Mouse (Mus musculus) heart, embryonic 15.5 days (tissue): ENCODE data around the gene Krt84. TPM values are rescaled to one million over a fixed set of nuclear protein-coding genes. Genes with fewer than 3 reads are reported as not detected.
A peak's percentile ranks its signal among the peaks of the same experiment; 100 is the strongest.

ENCODE experiments used
- ATAC-seq: fragments of 200-750 bp; cut with Nextera tagmentation; replicated peaks from 2 replicates; pipeline ENCODE4 v1.8.0; 2017; ENCODE audit warnings: low read depth, moderate TSS enrichment; ENCODE audit not compliant: insufficient number of reproducible peaks, insufficient read depth, low FRiP score
- H3K27ac ChIP-seq: fragments of 300-500 bp; sonication (generic); 2 replicates; pipeline ENCODE4 v1.5.1; 2015; ENCODE audit warnings: mild to moderate bottlenecking, inconsistent platforms
- H3K27me3 ChIP-seq: fragments of 300-500 bp; sonication (generic); 2 replicates; pipeline ENCODE4 v1.6.1; 2015; ENCODE audit warnings: inconsistent platforms
- H3K36me3 ChIP-seq: fragments of 300-500 bp; sonication (generic); 2 replicates; pipeline ENCODE4 v1.6.1; 2015; ENCODE audit warnings: mild to moderate bottlenecking, inconsistent platforms
- H3K4me1 ChIP-seq: fragments of 300-500 bp; sonication (generic); replicated peaks from 2 replicates; pipeline ENCODE4 v1.6.1; 2015; ENCODE audit warnings: inconsistent platforms
- H3K4me2 ChIP-seq: fragments of 300-500 bp; sonication (generic); 2 replicates; pipeline ENCODE4 v1.6.1; 2015; ENCODE audit warnings: inconsistent platforms, mild to moderate bottlenecking, moderate library complexity
- H3K4me3 ChIP-seq: fragments of 300-500 bp; sonication (generic); 2 replicates; pipeline ENCODE4 v1.5.1; 2015; ENCODE audit warnings: mild to moderate bottlenecking, inconsistent platforms
- H3K9ac ChIP-seq: fragments of 300-500 bp; sonication (generic); 2 replicates; pipeline ENCODE4 v1.6.1; 2015; ENCODE audit warnings: mild to moderate bottlenecking, inconsistent platforms
- H3K9me3 ChIP-seq: fragments of 300-500 bp; sonication (generic); replicated peaks from 2 replicates; pipeline ENCODE4 v1.6.1; 2016; ENCODE audit warnings: inconsistent platforms
- WGBS: fragments of 180-500 bp; shearing (Covaris S2); methylation state at CpG from one replicate; pipeline ENCODE4 v1.1.7; 2015; ENCODE audit warnings: mixed read lengths; 5-methylcytosine and 5-hydroxymethylcytosine counted together
- polyA plus RNA-seq: library from polyadenylated mRNA; unstranded; fragments of >200 nt; fragmentation: Nextera tagmentation; extraction: Ambion mirVana; gene quantifications from 2 replicates; pipeline ENCODE4 v1.2.1, GENCODE M21; 2015

Gene Krt84
- polyA plus RNA-seq, 1 experiment from 2014 or later = not detected

DNA sequence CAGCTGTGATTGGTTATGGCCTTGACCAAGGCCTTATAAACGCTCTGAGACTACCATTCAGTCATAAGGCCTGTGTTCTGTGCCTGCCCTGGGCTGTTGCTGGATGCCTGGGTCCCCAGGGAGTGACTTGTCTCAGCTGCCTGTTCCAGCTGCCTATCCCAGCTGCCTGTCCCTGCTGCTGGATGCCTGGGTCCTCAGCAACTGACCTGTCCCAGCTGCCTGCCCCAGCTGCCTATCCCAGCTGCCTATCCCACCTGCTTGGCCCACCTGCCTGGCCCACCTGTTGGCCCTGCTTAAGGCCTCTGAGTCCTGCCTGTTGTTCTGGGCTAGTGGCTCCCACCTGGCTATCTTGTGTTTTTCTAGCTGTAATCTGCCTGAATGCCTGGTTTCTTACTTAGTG lies 38.4 kb downstream of the Krt84 start:
- no peak overlapping the region for H3K4me2 ChIP-seq
- H3K36me3 ChIP-seq = no peaks in the 10 kb centered on the region
- peaks cover 7% of the 10 kb centered on the region for H3K4me1 ChIP-seq
- H3K9me3 ChIP-seq = no peaks in the 10 kb centered on the region
- 0 out of 2 replicates have a peak, but pooled peaks cover 3% of the 10 kb centered on the region for H3K27me3 ChIP-seq
- no peak overlapping the region for H3K9ac ChIP-seq
- H3K4me3 ChIP-seq = no peak overlapping the region
- no peak for ATAC-seq
- WGBS = 64% methylated on average over 1 of the region's 1 CpGs
- H3K27ac ChIP-seq = no peak overlapping the region

DNA sequence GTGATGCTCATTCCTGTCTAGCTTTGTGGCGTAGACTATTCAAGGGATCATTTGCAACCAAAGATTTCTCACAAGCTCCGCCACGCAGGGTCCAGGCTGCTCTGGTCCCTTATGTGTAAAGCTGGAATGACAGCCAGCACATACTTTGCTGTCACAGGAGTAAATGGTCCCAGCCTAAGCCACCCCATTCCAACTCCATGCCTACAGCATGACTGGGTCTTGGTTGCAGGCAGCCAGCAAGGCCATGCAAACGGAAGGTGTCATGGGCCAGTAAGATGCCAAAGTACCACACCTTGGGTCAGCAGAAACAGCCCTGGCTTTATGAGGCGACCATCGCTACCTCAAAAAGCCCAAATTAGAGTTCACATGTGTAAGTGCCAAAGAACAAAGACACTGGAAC lies 38.9 kb downstream of the Krt84 start:
- Histone ChIP-seq H3K4me1 (peaks cover 7% of the 10 kb centered on the region), H3K36me3 (no peaks in the 10 kb centered on the region)

DNA sequence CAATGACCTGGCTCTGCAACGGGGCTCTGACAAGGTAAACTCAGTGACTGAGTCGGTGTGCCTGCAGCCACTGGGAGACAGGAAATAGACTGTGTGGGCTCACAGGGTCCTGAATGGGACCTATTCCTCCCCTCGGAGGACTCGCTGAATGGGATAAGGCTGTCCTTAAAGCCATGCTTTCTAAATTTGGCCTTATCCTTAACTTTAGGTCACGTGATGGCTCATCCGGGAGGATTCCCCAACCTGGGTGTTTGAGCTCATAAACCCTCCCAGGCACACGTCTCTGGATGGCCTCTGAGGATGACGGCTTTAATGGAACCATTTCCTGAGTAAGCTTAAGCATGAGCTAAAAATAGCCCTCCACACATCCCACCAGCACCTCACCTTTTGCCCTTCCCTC lies 39.9 kb downstream of the Krt84 start:
- H3K9ac ChIP-seq = no peak overlapping the region
- ATAC-seq = no peak
- WGBS = 20% methylated on average over 8 of the region's 8 CpGs
- H3K4me1 ChIP-seq = peaks cover 7% of the 10 kb centered on the region
- 0 out of 2 replicates have a peak, but pooled peaks cover 3% of the 10 kb centered on the region for H3K27me3 ChIP-seq
- no peak overlapping the region for H3K27ac ChIP-seq
- no peak overlapping the region for H3K4me3 ChIP-seq
- H3K9me3 ChIP-seq = no peaks in the 10 kb centered on the region
- H3K4me2 ChIP-seq = no peak overlapping the region
- H3K36me3 ChIP-seq = no peaks in the 10 kb centered on the region

More for the DNA sequence above, 38.9 kb downstream of the Krt84 start:
- 0 out of 2 replicates have a peak, but pooled peaks cover 3% of the 10 kb centered on the region for H3K27me3 ChIP-seq
- H3K4me2 ChIP-seq = no peak overlapping the region
- WGBS = 88% methylated on average over 6 of the region's 6 CpGs
- ATAC-seq = no peak
- no peak overlapping the region for H3K27ac ChIP-seq
- H3K9me3 ChIP-seq = no peaks in the 10 kb centered on the region
- H3K9ac ChIP-seq = no peak overlapping the region
- no peak overlapping the region for H3K4me3 ChIP-seq

DNA sequence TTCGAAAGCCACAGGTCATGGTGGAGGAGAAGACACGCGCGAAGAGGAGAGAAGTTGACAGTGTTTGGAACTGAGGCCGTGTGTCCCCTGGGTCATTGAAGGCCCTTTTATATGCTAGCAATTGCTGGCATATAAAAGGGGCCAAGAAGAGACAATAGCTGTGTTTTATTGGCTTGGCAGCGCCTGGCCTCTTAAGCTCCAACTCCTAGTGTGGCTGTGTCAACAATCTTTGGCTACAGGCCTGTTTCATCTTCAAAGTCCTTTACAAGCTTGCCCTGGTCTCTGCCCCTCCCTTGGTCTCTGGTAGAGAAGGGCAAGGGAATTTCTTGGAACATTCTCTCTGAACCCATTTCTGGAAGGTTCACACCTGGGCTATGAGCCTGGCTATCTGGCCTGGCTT lies 41.2 kb downstream of the Krt84 start, which contains the start of gene Krt83:
Gene Krt83 (minus strand): TSS at position 82 of the 400 bp plus-strand sequence.
- Histone ChIP-seq H3K36me3 (no peaks in the 10 kb centered on the region), H3K9me3 (no peaks in the 10 kb centered on the region), H3K9ac (no peak within 1 kb of the TSS), H3K27ac (no peak within 1 kb of the TSS), H3K4me3 (no peak within 1 kb of the TSS), H3K4me1 (peaks cover 7% of the 10 kb centered on the region), H3K27me3 (0 out of 2 replicates have a peak, but pooled peaks cover 3% of the 10 kb centered on the region), H3K4me2 (no peak within 1 kb of the TSS)
- ATAC-seq = no peak
- WGBS = 77% methylated on average over 6 of the region's 6 CpGs

- 0 out of 2 replicates have a peak, but pooled peaks cover 3% of the 10 kb centered on the region for H3K27me3 ChIP-seq
- no peak overlapping the region for H3K9ac ChIP-seq
- no peaks in the 10 kb centered on the region for H3K36me3 ChIP-seq
- no peak overlapping the region for H3K4me2 ChIP-seq
- H3K4me3 ChIP-seq = no peak overlapping the region
- no peaks in the 10 kb centered on the region for H3K4me1 ChIP-seq
- H3K9me3 ChIP-seq = no peaks in the 10 kb centered on the region
- no peak overlapping the region for H3K27ac ChIP-seq
- no peak for ATAC-seq
- 72% methylated on average over 11 of the region's 11 CpGs for WGBS
Observed at GRCm38 (mm10) chr15:101485911-101486635, 46.5 kb downstream of the Krt84 start.

DNA sequence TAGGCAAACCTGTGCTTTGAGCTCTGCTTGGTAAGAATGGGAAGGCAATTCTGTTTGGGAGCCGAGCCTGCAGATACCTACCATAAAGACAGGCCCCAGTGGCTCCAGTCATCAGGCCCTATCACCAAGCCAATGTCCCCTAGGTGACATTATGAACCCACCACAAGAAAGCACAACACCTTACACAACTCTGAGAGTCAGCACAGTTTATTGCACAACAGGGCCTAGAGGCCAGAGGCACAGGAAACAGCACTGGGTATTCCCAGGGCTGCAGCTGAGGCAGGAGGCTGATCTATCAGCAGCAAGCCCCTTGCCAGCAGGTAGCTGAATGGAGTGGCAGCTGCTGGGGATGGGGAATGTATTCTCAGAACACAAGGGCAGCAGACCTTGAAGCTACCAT lies 47.7 kb downstream of the Krt84 start:
- no peak overlapping the region for H3K4me3 ChIP-seq
- ATAC-seq = no peak
- H3K27ac ChIP-seq = no peak overlapping the region
- H3K9me3 ChIP-seq = no peaks in the 10 kb centered on the region
- H3K4me2 ChIP-seq = no peak overlapping the region
- H3K27me3 ChIP-seq = peaks cover 8% of the 10 kb centered on the region
- 93% methylated on average over 1 of the region's 1 CpGs for WGBS
- no peak overlapping the region for H3K9ac ChIP-seq
- no peaks in the 10 kb centered on the region for H3K36me3 ChIP-seq
- H3K4me1 ChIP-seq = no peaks in the 10 kb centered on the region

GRCm38 (mm10) chr15:101483646-101484045 lies 49.0 kb downstream of the Krt84 start:
- WGBS = 53% methylated on average over 1 of the region's 1 CpGs
- Histone ChIP-seq H3K27me3 (peaks cover 20% of the 10 kb centered on the region), H3K4me3 (no peak overlapping the region)

DNA sequence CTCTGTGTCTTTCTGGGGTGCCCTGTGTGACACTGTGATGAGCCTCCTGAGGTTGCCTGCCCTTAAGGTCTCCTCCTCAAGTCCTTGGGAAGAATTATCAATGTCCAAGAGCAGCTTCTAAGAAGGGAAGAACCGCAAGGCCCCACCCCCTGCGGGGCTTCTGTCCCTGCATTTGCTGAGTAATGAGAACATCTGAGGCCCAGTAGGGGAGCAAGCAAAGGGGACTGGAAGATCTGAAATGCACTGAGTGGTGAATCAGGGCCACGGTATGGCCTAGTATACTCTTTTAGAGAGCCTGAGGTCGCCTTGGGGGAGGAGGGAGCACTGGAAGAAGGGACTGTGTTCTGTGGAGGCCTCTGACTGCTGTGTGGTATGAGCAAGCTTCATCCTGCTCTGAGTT lies 50.6 kb downstream of the Krt84 start:
- WGBS = 31% methylated on average over 4 of the region's 4 CpGs
- Histone ChIP-seq H3K9me3 (no peaks in the 10 kb centered on the region), H3K27me3 (peaks cover 31% of the 10 kb centered on the region), H3K27ac (no peak overlapping the region), H3K9ac (no peak overlapping the region), H3K36me3 (no peaks in the 10 kb centered on the region), H3K4me2 (no peak overlapping the region), H3K4me3 (no peak overlapping the region), H3K4me1 (peaks cover 9% of the 10 kb centered on the region)
- no peak for ATAC-seq

More at GRCm38 (mm10) chr15:101483646-101484045, 49.0 kb downstream of the Krt84 start:
- no peaks in the 10 kb centered on the region for H3K9me3 ChIP-seq
- peaks cover 9% of the 10 kb centered on the region for H3K4me1 ChIP-seq
- H3K36me3 ChIP-seq = no peaks in the 10 kb centered on the region
- ATAC-seq = no peak
- no peak overlapping the region for H3K9ac ChIP-seq
- no peak overlapping the region for H3K4me2 ChIP-seq
- no peak overlapping the region for H3K27ac ChIP-seq

DNA sequence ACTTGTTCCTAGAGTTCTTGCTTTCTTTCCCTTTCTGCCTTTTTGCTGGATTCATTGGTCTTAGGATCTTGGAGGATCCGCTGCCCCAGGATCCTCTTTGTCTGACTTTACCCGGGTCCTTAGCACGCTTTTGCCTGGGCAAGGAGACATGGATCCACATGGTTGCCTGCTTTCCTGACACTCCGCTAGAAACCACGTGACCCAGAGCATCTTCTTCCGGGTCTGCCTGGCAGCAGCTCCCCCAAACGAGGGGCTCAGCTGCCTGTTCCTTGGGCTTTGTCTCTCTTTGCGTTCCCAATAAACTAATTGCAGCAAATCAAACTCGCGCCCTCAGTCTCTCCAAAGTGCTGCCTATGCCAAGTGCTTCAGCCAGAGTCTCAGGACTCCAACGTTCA lies 53.0 kb downstream of the Krt84 start:
- H3K27me3 ChIP-seq = peaks cover 31% of the 10 kb centered on the region
- H3K36me3 ChIP-seq = no peaks in the 10 kb centered on the region
- peaks cover 9% of the 10 kb centered on the region for H3K4me1 ChIP-seq
- ATAC-seq = no peak
- H3K9ac ChIP-seq = no peak overlapping the region
- no peak overlapping the region for H3K27ac ChIP-seq
- peak overlapping the region; percentile 62 for H3K4me2 ChIP-seq
- 34% methylated on average over 11 of the region's 11 CpGs for WGBS
- no peaks in the 10 kb centered on the region for H3K9me3 ChIP-seq
- peak overlapping the region; percentile 34 for H3K4me3 ChIP-seq

- H3K36me3 ChIP-seq = no peaks in the 10 kb centered on the region
- H3K4me2 ChIP-seq = peak overlapping the region; percentile 62
- WGBS = 6% methylated on average over 31 of the region's 31 CpGs
- H3K4me1 ChIP-seq = peaks cover 9% of the 10 kb centered on the region
- no peak for ATAC-seq
- H3K9me3 ChIP-seq = no peaks in the 10 kb centered on the region
- peaks cover 31% of the 10 kb centered on the region for H3K27me3 ChIP-seq
- no peak overlapping the region for H3K9ac ChIP-seq
- no peak overlapping the region for H3K27ac ChIP-seq
- H3K4me3 ChIP-seq = peak overlapping the region; percentile 34
Observed at GRCm38 (mm10) chr15:101479007-101479665, 53.5 kb downstream of the Krt84 start.
